Mouse (Mus musculus) effector memory CD4-positive, alpha-beta T cell, adult 7 months (primary cell): ENCODE measurements around the gene Gm37240. TPM values are rescaled to one million over a fixed set of nuclear protein-coding genes. Genes with fewer than 3 reads are reported as not detected.

ENCODE experiments used
- polyA plus RNA-seq: library from polyadenylated mRNA; unstranded; fragments of 100-300 nt; shearing (Covaris generic); gene quantifications from one replicate; pipeline ENCODE4 v1.2.1, GENCODE M21; 2017

Gm37240 gene
- polyA plus RNA-seq = 0.38 TPM

GRCm38 (mm10) chr3:85887239-85887827 lies at the start of gene Gm37240, which contains the start of gene Glt28d2:
Gene Gm37240 (minus strand): TSS chr3:85887518.
Gene Glt28d2 (minus strand): TSS chr3:85887516.

GRCm38 (mm10) chr3:85817191-85817590 lies 70.1 kb downstream of the Gm37240 start, which contains the start of gene Fam160a1:
Gene Fam160a1 (minus strand): TSS chr3:85817291.

GRCm38 (mm10) chr3:85573864-85574830 lies 313.2 kb downstream of the Gm37240 start, which contains the start of gene Gatb:
Gene Gatb (plus strand): TSS chr3:85574119.

GRCm38 (mm10) chr3:84814762-84815381 lies 1072.4 kb downstream of the Gm37240 start, which contains the start of gene Fbxw7:
Gene Fbxw7 (plus strand): TSS chr3:84815268.

GRCm38 (mm10) chr3:84593274-84593673 lies 1294.0 kb downstream of the Gm37240 start, which contains the start of gene Tigd4:
Gene Tigd4 (plus strand): TSS chr3:84593574.

GRCm38 (mm10) chr3:84582023-84582912 lies 1305.0 kb downstream of the Gm37240 start, which contains the start of gene Arfip1:
Gene Arfip1 (minus strand): TSS chr3:84582625.

GRCm38 (mm10) chr3:84480006-84480897 lies 1407.1 kb downstream of the Gm37240 start, which contains the start of gene Fhdc1:
Gene Fhdc1 (minus strand): TSS chr3:84480429.

Other genes starting within 250 kb of the Gm37240 start
- gene Fam160a1, start 70.2 kb downstream of the Gm37240 start, polyA plus RNA-seq = 0.09 TPM
- 0.23 TPM for gene Glt28d2, start within 50 bp of the Gm37240 start, polyA plus RNA-seq
- 1.9 TPM for gene Sh3d19, start 83.6 kb upstream of the Gm37240 start, polyA plus RNA-seq
- not detected for gene Prss48, start 115.0 kb upstream of the Gm37240 start, polyA plus RNA-seq